Mouse (Mus musculus): ENCODE data around the gene Gas7.

Gas7 gene

DNA sequence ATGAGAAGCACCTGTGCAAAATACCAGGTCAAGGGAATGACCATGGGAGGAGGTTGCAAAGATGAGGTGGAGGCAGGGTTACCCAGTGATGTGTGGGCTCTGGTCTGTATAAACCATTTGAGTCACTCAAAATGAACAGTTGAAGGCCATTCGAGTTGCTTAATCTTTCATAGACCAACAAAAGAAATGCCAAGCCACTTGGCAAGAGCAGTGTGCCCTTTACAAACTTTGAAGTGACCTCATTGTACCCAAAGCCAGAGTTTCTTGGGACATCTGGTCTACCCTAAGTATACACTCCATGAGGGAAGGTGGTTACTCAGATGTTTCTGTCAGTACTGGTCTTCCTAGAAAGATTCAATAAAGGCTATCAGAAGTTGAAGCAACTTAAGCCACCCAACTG lies 80.5 kb downstream of the Gas7 start:
- DNase-seq: no peak

GRCm38 (mm10) chr11:67536413-67536812 lies 81.2 kb downstream of the Gas7 start:
- DNase-seq: no peak

DNA sequence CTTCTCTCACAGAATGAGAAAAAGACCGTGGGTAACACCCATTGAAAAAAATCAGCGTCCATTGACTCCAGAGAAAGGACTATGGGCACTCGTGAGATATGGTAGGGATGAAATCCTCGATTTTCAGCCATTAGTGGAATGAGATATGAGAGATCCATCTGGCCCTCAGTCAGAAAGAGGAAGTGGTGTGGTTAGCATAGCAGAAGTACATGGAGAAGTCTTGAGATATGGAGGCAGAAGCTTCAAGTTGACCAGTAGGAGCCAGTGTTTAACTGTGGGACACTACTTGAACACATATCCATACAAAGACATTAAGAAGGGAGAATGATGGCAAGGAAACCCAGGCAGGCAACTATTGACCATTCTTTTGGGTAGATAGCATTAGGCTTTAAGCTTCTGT lies 82.1 kb downstream of the Gas7 start:
- no peak for DNase-seq

GRCm38 (mm10) chr11:67538557-67538956 lies 83.3 kb downstream of the Gas7 start:
- no peak for DNase-seq

DNA sequence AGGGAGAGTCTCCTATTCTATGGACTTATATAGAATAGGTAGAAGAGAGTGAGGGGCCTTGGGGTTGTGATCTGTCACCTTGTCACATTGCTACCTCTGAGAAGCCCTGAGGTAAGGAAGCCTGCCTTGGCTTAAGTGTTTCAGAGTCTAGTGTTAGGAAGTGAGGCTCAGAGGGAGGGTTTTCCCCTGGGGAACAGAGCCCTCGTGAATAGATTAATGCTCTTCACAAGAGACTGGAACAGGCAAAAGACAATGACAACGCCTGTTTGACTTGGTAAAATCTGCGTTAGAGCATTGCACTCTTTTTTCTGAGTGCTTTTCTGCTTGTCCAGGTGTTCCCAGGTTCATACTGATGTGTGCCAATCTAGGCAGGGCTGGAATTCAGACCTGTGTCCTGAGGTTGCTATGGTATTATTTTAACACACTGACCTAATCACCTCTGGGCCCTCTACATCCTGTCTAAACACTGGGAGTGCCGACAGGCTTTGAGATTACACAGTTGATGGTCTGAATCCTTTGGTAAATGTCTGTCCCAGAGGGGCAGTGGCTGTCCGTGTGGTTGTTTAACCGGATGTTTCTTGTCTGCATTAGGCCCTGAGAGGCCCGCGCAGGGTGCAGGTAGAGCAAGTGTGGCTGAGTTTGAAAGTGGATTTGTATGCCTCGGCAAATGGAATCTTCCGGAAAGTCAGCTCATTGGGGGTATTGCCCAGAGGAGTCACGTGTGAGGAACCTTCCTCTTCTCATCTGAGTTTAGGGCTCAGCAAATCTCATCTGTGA lies 89.6 kb downstream of the Gas7 start:
- DNase-seq: peak in 1 of 2 experiments; percentile 14

DNA sequence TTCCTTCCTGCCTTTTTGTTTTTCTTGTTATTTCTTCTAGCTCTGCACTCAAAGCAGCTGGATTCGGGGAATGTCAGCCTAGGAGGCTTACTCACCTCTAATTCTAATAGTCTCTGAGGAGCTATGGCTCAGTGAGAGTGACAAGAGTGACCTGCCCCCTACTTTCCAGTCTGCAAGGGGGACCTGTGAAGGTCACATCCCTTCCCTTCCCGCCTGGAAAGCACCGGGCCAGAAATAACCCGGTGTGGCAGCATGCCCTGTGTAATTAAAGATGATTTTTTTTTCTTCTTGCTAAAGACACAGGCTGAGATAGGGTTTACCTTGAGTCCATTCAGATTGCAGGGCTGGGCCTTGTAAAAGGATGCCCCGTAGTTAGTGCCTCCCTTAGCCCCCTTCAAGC lies 91.3 kb downstream of the Gas7 start:
- no peak for DNase-seq

DNA sequence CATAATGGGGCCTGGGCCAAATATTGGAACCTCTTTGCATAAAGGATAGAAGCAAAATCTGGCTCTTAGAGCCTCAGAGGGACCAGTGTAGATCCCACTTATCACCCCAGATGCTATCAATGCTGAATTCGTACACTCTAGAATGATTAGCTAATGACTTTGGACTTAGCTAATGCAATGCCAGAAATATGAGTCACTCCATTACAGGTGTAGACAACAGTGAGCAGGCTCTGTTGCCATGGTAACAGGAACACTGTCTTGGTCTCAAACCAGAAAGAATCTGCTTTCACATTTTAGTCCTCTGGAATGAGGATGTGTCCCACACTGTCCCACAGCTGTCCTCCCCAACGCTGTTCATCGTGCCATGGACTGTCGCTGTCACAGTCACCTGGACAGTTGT lies 94.1 kb downstream of the Gas7 start:
- DNase-seq: no peak

- peak in 1 of 2 experiments; percentile 10 for DNase-seq
These were observed 94.7 kb downstream of the Gas7 start for GRCm38 (mm10) chr11:67549762-67550488.

GRCm38 (mm10) chr11:67552400-67552799 lies 97.2 kb downstream of the Gas7 start:
- DNase-seq: no peak

- DNase-seq: no peak
These were observed 99.0 kb downstream of the Gas7 start for GRCm38 (mm10) chr11:67554276-67554675.

DNA sequence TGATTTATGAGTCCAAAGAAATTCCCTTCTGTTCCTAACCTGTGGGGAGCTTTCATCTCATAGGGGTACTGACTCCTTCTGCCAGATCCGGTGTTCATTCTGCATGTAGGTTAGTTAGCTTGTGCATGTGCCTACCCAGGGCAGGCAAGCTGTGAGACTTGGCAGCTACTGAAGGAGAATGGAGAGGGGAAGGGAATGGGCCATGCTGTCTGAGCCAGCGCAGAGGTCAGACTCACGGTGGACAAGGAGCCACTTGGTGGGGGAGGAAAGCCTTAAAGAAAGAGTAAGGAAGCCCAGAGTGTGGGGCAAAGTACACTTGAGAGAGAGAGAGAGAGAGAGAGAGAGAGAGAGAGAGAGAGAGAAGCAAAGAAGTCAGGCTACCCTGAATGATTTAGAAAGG lies 101.1 kb downstream of the Gas7 start:
- DNase-seq: peak; percentile 25 to 38

- DNase-seq: no peak
These were observed 103.7 kb downstream of the Gas7 start for GRCm38 (mm10) chr11:67558772-67559448.

DNA sequence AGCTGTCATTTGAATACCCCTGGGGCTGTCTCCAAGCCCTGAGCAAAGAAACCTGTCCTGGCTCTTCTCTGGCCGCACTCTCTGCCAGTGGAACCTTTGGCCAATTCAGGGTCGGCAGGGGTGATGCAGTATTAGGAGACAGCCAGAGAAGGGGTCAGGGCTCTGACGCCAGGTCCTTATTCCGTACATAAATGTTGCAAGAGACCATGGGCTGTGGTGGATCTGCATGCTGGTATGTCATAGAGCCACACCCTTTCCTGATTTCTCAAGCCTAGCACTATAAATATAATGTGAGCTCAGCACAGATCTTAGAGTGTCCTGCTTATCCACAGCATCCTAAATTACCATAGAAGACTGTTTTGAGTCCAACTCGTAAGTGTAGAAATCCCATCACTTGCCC lies 104.3 kb downstream of the Gas7 start:
- DNase-seq: peak in 1 of 2 experiments; percentile 49

- no peak for DNase-seq
These were observed 106.4 kb downstream of the Gas7 start for GRCm38 (mm10) chr11:67561631-67562030.

DNA sequence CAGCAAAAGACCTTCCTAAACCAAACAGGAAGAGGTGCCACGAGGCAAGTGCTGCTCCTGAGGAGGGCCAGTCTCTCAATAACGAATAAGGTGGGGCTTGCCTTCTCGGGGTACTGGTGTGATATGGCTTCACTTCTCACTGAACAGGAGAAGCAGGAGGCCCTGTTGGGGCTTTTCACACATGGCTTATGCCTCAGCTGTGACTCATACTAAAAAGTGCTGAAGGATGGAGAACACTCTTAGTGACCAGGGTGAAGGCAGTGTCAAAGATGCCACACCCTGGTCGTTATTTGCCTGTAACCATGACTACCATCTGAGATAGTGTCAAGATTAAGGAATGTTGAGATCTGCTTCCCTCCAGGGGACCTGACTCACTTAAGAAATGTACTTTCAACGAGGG lies 107.9 kb downstream of the Gas7 start:
- DNase-seq: no peak

GRCm38 (mm10) chr11:67564003-67564637 lies 108.9 kb downstream of the Gas7 start:
- no peak for DNase-seq

- no peak for DNase-seq
These were observed 110.3 kb downstream of the Gas7 start for GRCm38 (mm10) chr11:67565512-67565911.

DNA sequence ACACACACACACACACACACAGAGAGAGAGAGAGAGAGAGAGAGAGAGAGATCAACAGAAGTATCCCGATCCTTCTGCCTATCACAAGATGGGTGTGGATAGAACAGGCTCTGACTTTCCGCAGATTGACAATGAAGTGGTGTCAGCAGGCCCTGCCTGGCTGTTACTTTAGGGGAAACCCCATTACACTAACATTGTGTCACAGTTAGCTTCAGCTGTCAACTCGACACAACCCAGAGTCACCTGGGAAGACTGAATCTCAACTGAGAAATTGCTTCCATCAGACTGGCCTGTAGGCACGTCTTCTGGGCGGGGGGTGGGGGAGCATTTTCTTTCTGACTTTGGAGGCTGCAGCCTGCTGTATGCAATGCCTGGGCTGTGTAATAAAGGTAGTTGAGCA lies 111.5 kb downstream of the Gas7 start:
- no peak for DNase-seq

DNA sequence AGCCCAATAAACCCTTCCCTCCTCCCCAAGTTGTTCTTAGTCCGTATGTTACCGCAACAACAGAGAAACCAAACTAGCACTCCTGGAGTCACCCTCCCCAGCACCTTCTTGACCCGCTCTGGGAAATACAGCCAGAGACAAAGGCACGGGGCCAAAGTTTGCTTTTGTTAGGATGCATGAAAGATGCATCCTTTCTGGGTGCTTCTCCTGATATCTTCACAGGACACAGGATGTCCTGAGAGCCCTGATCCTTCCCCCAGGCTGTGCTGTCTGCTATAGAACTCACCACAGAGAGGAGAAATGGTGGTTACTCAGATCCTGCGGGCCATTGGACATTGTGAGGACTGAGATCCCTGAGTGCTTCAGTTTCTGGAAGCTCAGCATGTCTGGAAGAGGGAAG lies 111.9 kb downstream of the Gas7 start:
- DNase-seq: peak in 1 of 2 experiments; percentile 31

GRCm38 (mm10) chr11:67567991-67568390 lies 112.8 kb downstream of the Gas7 start:
- DNase-seq: no peak

DNA sequence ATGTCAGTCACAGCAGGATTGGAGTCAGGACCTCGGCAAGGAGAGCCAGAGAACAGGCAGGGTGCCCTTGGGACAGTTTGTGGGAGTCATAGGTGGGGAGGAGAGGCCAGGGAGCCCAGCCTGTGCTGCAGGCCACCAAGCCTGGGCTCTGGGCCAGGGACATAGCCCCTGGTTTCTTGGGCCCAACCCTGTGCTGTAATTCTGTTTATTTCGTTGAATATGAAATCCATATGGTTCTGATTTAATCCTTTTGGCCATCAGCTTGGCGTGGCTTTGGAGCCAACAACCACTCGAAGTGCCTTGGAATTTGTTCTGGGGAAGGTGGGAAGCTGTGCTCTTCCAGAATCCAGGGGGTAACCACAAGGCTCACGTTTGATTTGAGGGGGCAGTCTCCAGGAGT lies 113.6 kb downstream of the Gas7 start:
- DNase-seq: no peak

DNA sequence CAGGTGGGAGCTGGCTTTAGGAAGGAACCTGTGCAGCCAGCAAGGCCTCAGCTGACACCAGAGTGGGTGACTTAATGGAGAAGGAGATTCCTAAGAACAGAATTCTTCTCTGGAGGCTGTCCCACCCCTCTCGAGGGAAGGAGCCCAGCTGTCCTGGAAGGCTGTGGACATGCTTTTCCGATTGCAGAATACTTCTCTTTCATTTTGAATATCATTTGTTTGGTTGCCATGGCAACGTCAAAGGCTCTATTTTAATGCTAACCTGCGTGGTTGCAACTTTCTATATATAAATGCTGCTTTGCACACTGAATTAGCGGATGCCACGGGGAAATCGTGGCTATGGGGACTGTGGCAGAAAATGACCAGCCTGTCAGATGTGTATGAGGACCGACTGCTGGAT lies 115.7 kb downstream of the Gas7 start:
- DNase-seq: no peak

DNA sequence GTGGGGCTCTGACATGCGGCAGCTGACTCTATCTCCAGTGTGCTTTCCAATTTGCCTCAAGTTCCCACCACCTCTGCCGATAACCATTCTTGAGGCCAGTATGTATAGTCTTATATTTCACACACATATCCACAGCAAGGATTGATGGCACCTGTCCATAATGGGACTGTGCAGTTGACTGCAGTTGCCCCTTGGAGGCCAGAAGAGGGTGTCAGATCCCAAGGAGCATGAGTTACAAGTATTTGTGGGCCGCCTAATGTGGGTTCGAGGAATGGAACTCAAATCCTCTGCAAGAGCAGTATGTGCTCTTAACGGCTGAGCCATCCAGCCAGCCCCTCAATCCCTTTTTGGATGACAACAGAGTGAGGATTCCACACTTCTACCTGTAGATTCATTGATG lies 119.1 kb downstream of the Gas7 start:
- no peak for DNase-seq

Measured in kidney, postnatal 36 days (tissue).